Mouse (Mus musculus) lung, postnatal 25 days (tissue): ENCODE results near the gene Dock8.

ENCODE experiments used
- DNase-seq: peaks from one replicate; pipeline ENCODE4 v3.0.0; 2022; ENCODE audit warnings: low spot score

Gene Dock8

GRCm38 (mm10) chr19:25062188-25062856, 63.0 kb downstream of the Dock8 start:
- DNase-seq, result no peak

- DNase-seq, result no peak
Observed at GRCm38 (mm10) chr19:25062857-25063240, 63.5 kb downstream of the Dock8 start.

DNA sequence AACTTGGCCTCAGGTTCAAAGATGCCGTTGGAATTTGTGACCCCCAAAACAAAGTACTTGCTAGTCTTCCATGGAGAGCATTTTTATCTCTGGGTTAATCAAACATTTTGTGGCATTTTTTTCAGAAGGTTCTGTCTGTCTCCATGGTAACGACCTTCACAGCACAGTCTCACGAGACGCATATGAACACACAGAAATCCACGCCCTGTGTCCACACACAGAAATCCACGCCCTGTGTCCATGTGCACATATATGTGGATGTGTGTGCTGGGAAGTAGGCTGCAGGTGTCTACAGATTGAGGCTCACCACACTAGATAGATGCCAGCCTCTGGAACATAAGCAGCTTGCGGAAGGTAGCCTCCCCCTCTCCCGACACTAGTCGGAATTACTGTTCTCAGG, 66.9 kb downstream of the Dock8 start:
- DNase-seq, result no peak

- DNase-seq, result peak; percentile 21
Observed at GRCm38 (mm10) chr19:25068518-25068917, 69.2 kb downstream of the Dock8 start.

DNA sequence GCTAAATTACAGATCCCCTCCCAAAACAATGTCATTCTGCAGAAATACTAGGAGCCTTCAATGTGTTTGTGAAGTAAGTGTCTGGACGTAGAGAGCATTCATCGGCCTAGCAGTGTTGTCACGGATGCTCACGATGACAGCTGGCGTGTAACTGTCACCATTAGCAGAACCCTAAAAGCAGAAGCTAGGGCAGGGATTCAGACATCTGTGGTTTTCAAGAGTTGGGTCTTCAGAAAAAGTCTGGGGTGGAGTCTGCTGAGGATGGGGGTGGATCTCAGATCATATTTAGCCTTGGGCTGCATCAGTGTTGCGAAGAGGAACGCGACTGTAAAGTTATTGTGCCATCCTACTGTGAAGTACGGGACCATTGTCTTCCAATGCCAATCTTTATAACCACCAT, 73.2 kb downstream of the Dock8 start:
- no peak for DNase-seq

DNA sequence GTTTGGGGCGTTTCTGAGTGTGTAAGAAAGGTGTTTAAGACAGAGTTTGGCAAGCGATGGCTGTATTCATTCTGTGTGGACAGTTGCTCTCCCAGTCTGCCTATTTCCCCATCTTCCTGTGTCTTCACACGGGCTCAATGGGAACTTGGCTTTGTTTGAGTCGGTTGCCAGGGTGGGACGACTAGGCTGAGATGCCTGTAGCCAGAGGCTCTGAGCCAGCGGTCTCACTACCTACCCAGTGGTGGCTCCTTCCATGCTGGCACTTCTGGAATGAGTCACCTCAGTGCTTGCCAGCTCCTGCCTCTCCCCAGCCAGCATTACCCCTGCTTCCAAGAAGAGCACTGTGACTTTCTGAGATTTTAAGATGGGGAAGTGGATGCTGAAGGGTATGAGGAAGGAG, 75.4 kb downstream of the Dock8 start:
- peak; percentile 75 for DNase-seq

DNA sequence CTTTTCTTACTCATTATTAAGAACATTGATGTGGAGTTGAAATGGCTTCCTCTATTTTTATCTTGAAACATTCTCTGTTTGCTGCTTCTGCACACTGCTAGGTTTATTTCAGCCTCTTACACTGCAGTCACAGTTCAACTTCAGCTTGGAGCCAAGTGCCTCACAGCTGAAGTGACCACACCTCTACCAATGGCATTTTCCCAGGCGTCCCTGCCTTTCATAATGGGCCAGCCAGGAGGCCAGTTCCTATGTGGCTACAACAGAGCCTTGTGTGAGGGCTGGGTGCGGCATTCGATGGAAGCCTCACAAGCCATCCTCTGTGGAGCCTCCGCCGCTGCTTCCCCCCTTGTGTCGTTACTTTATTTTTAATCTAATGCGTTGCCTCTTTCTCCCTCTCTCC, 78.3 kb downstream of the Dock8 start:
- peak; percentile 72 for DNase-seq

GRCm38 (mm10) chr19:25078130-25078529, 78.8 kb downstream of the Dock8 start:
- no peak for DNase-seq

- no peak for DNase-seq
Observed at GRCm38 (mm10) chr19:25080166-25080565, 80.8 kb downstream of the Dock8 start.

- DNase-seq, result peak; percentile 26
Observed at GRCm38 (mm10) chr19:25082839-25083238, 83.5 kb downstream of the Dock8 start.

DNA sequence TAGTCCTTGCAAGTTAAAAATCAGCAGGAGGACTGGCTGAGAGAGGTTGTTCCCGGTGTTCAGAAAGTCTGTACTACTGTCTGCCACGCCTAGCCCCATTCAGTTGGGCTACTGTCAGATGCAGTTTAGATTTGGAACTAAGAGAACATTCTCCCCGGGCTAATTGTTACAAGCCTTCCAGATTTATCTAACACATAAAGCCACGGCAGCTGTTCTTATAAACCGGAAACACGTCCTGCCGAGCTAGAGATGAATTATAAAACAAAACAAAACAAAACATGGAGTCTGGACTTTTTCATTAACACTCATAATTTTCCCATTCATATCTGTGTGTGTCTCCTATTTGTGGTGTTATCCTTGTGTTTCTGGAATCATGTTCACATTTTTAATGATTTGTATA, 87.8 kb downstream of the Dock8 start:
- no peak for DNase-seq

GRCm38 (mm10) chr19:25089746-25090145, 90.4 kb downstream of the Dock8 start:
- no peak for DNase-seq

GRCm38 (mm10) chr19:25095135-25095534, 95.8 kb downstream of the Dock8 start:
- no peak for DNase-seq

GRCm38 (mm10) chr19:25096316-25096715, 97.0 kb downstream of the Dock8 start:
- DNase-seq, result peak; percentile 40

DNA sequence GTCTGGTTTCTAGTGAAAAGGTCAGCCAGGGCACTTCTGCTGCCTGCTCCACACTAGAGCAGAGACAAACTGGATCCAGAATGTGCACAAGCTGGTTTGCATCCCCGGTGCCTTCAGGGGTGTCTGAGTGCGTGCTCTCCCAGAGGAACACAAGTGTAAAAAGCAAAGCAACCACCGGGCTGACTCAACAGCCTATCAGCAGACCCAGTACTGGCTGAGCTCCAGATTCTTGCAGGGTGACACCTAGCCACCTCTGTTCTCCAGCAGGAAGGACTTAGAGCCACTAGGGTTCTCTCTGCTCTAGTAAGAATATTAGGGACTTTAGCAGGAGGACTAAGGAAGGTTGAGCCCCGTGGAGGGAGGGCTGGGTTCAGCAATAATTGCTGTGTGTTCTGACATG, 97.7 kb downstream of the Dock8 start:
- peak; percentile 62 for DNase-seq

DNA sequence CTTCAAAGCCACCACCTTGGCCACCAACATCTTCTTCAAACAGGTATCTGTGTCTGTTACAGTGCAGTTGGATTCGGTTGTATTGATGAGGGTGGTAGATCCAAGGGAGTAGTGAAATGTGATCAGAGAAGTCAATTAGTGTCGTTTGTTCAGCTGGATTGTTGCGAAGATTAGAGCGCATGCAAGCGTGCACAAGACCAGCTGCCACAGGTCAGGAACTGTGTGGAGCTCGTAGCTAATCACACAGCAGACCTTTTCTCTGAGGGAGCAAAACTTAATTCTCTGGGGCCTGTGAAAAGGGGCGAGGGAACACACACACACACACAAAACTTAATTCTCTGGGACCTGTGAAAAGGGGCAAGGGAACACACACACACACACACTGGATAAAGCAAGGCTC, 98.2 kb downstream of the Dock8 start:
- DNase-seq, result no peak

DNA sequence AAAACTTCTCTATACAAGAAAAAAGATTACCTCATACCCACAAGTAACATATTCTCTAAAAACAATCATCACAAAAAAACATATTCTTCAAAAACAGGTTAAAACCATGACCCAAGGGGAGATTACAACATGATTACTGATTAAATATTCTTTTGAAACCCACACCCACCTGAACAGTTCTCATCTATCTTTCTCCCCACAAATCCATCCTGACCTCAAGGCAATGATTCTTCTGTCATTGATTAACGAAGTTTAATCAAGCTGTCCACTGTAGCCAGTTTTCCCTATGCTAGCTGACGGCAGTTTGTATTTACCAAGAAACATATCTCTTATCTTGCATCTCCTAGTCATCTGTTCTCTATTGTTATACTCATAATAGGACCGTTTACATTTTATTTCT, 98.6 kb downstream of the Dock8 start:
- DNase-seq, result no peak

DNA sequence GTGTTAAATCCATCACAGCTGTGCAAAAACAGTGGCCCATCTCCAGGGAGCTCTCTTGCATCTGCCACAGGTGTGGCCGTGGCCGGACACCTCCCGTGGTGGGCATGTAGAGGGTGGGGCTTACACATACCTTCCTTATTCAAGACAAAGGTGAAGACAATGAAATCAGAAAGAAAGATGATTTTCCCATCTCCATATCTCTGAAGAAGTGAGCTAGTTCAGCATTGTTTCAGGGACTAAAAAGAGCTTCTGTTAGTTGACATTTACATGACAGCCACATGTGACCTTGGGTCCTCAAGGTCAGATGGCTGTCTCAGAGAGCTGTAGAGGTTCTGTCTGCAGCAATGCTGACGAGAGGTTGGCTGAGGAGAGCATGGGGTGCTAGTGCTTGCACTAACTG, 99.6 kb downstream of the Dock8 start:
- DNase-seq, result no peak

GRCm38 (mm10) chr19:25105682-25106081, 106.3 kb downstream of the Dock8 start:
- no peak for DNase-seq

DNA sequence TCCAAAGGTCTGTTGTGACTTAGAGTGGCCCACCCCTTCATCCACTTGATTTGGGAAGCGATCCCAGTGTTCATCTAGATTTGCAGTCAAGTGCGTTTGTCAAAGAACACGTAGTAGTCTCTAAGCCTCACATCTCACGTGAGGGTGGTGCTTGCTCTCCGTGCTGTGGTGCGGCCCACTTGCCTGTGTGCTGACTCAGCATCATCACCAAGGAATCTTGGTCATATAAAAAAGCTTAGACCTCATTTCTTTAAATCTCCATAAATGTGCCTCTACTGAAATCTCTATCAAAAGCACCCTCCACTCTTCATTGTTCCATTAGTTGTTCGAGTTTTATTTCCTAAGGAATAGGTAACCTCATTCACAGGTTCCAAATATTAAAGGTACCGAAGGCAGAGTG, 107.0 kb downstream of the Dock8 start:
- DNase-seq, result no peak

DNA sequence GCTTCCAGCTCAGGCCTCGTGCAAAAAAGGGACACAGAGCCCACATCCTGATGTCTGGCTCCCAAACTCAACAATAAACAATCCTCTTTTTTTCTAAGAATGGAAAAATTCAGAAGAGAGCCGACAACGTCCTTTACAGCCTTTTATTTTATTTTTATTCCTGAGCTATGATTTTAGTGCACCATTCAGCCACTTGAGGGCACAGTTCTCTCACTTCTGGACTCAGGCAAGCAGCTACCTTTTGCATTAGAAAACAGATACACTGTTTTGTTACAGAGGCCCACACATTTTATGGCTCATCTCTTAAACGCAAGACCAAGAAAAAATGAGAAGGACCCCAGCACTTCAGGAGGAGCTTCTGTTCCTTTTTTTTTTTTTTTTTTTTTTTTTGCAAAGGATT, 108.1 kb downstream of the Dock8 start:
- no peak for DNase-seq

- no peak for DNase-seq
Observed at GRCm38 (mm10) chr19:25111591-25112233, 112.4 kb downstream of the Dock8 start.

- no peak for DNase-seq
Observed at GRCm38 (mm10) chr19:25116981-25117380, 117.6 kb downstream of the Dock8 start.

DNA sequence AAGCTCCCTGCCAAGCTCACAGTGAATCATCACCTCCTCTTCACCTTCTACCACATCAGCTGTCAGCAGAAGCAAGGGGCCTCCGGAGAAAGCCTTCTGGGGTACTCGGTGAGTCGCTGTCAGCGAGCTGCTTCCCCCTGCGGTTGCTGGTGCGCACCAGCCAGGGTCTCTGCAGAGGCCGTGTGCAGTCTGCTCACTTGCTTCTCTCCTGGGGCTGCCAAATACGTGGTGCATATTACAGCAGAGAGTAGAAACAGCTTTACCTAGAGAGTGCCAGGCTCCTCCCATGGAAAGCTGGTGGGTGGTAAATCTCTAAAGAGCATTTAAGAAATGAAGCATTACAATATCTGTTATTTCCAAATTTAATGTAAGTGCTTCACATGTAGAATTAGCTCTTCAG, 123.1 kb downstream of the Dock8 start:
- DNase-seq, result no peak
